Mouse (Mus musculus) liver, embryonic 16.5 days (tissue): ENCODE results near the gene Clmp. TPM values are rescaled to one million over a fixed set of nuclear protein-coding genes. Genes with fewer than 3 reads are reported as not detected.

ENCODE experiments used
- ATAC-seq: fragments of 200-750 bp; cut with Nextera tagmentation; 2 replicates; pipeline ENCODE4 v1.8.0; 2017; ENCODE audit warnings: low read depth, mild to moderate bottlenecking, moderate number of reproducible peaks, moderate library complexity
- H3K27ac ChIP-seq: fragments of 300-500 bp; sonication (generic); 2 replicates; pipeline ENCODE4 v1.5.1; 2014; ENCODE audit warnings: mild to moderate bottlenecking, low read length
- H3K27me3 ChIP-seq: fragments of 300-500 bp; sonication (generic); 2 replicates; pipeline ENCODE4 v1.6.1; 2014; ENCODE audit warnings: low read depth, low read length, mixed read lengths; ENCODE audit not compliant: control insufficient read depth, insufficient read depth
- H3K36me3 ChIP-seq: fragments of 300-500 bp; sonication (generic); 2 replicates; pipeline ENCODE4 v1.6.1; 2014; ENCODE audit warnings: mild to moderate bottlenecking; ENCODE audit not compliant: control insufficient read depth, insufficient read depth
- H3K4me1 ChIP-seq: fragments of 300-500 bp; sonication (generic); 2 replicates; pipeline ENCODE4 v1.6.1; 2014; ENCODE audit warnings: low read depth, low read length, mixed read lengths; ENCODE audit not compliant: control insufficient read depth
- H3K4me2 ChIP-seq: fragments of 300-500 bp; sonication (generic); 2 replicates; pipeline ENCODE4 v1.6.1; 2014; ENCODE audit warnings: low read depth, low read length, mixed read lengths
- H3K4me3 ChIP-seq: fragments of 300-500 bp; sonication (generic); 2 replicates; pipeline ENCODE4 v1.5.1; 2014; ENCODE audit warnings: low read depth, mild to moderate bottlenecking, low read length
- H3K9ac ChIP-seq: fragments of 300-500 bp; sonication (generic); 2 replicates; pipeline ENCODE4 v1.6.1; 2014; ENCODE audit warnings: low read depth, low read length
- H3K9me3 ChIP-seq: fragments of 300-500 bp; sonication (generic); replicated peaks from 2 replicates; pipeline ENCODE4 v1.6.1; 2016; ENCODE audit warnings: low read length; ENCODE audit not compliant: control insufficient read depth
- WGBS: fragments of 180-500 bp; shearing (Covaris S2); extraction: QIAGEN DNeasy Blood & Tissue Kit; methylation state at CpG from one replicate; pipeline ENCODE4 v1.1.7; 2014; ENCODE audit not compliant: insufficient replicate concordance; 5-methylcytosine and 5-hydroxymethylcytosine counted together
- polyA plus RNA-seq: library from polyadenylated mRNA; unstranded; fragments of >200 nt; fragmentation: Nextera tagmentation; extraction: Ambion mirVana; gene quantifications from 2 replicates; pipeline ENCODE4 v1.2.1, GENCODE M21; 2015

Gene Clmp
- polyA plus RNA-seq, 1 experiment from 2014 or later, result 1.2 TPM

DNA sequence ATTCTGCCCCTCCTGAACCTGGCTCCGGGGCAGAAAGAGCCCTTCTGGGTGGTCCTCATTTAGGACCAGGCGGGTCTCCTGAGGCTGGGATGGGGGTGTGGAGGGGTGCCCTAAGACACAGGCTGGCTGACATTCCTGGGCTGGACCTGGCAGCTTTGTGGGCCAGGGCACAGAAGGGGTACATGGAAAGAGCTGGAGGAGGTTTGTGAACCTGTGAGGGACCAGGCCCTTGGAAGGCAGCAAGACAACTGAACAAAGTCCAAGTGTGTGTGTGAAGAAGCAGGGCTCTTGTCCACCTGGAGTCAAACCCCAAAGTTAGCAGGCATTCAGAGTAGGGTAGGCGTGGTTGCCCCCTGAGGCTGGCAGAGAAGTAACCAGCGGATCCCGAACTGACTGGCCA, 1.3 kb downstream of the Clmp start:
- no peak overlapping the region for H3K9ac ChIP-seq
- no peak overlapping the region for H3K27ac ChIP-seq
- no peak for ATAC-seq
- no peaks in the 10 kb centered on the region for H3K4me1 ChIP-seq
- 41% methylated on average over 5 of the region's 5 CpGs for whole genome bisulfite sequencing
- no peaks in the 10 kb centered on the region for H3K36me3 ChIP-seq
- H3K27me3 ChIP-seq, result peaks cover 30% of the 10 kb centered on the region
- no peak overlapping the region for H3K4me2 ChIP-seq
- 0 out of 2 replicates have a peak overlapping the region, but pooled peaks have one; percentile 6 for H3K4me3 ChIP-seq
- no peaks in the 10 kb centered on the region for H3K9me3 ChIP-seq

DNA sequence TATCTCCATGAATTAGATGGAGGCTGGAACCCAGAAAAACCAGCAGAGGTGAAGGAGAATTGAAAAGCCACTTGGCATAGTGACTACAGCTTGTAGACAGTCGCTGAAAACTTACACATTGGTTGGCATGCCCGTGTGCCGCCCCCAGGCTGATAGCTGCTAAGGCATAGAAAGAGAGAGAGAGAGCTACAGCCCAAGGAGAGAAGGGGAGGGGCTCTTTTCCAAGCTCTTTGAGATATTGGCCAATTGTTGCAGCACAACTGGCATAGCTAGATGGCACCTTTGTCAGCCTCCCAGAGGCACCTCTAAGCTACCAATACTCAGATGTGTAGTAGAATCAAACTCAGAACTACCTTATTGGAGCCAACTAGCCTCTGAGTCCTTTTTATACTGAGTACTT, 1.8 kb downstream of the Clmp start:
- ATAC-seq, result no peak
- no peaks in the 10 kb centered on the region for H3K9me3 ChIP-seq
- no peaks in the 10 kb centered on the region for H3K36me3 ChIP-seq
- no peak overlapping the region for H3K4me2 ChIP-seq
- no peaks in the 10 kb centered on the region for H3K4me1 ChIP-seq
- no peak overlapping the region for H3K27ac ChIP-seq
- peaks cover 30% of the 10 kb centered on the region for H3K27me3 ChIP-seq
- no peak overlapping the region for H3K9ac ChIP-seq
- no peak overlapping the region for H3K4me3 ChIP-seq
- WGBS, result 45% methylated on average over 3 of the region's 3 CpGs

GRCm38 (mm10) chr9:40690511-40690910, 4.7 kb downstream of the Clmp start:
- Histone ChIP-seq H3K4me2 (no peak overlapping the region), H3K4me3 (no peak overlapping the region), H3K27ac (no peak overlapping the region), H3K9ac (no peak overlapping the region), H3K4me1 (no peaks in the 10 kb centered on the region), H3K27me3 (peaks cover 22% of the 10 kb centered on the region), H3K36me3 (no peaks in the 10 kb centered on the region), H3K9me3 (no peaks in the 10 kb centered on the region)
- no peak for ATAC-seq
- 57% methylated on average over 7 of the region's 7 CpGs for WGBS

DNA sequence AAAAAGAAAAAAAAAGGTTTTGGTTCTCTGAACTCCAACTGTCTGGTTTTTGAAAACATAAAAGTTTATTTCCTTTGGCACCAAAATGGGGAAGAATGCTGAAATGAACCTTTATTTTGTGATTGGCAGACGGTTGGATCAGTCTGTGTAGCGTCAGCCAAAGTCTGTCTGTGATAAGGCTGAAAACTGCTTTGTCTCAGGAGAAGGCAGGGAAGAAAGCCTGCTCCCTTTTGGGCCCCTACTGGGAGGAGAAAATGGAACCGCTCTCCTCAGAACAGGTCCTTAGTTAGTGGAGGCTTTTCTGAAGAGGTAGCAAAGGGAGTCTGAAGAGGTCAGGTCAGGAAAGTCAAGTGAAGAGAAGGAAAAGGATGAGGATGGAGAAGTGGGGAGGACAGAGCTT, 7.3 kb downstream of the Clmp start:
- H3K9ac ChIP-seq, result no peak overlapping the region

GRCm38 (mm10) chr9:40693768-40694167, 8.0 kb downstream of the Clmp start:
- H3K36me3 ChIP-seq, result no peaks in the 10 kb centered on the region
- no peak overlapping the region for H3K27ac ChIP-seq
- H3K27me3 ChIP-seq, result no peaks in the 10 kb centered on the region
- WGBS, result 54% methylated on average over 5 of the region's 5 CpGs
- no peak overlapping the region for H3K4me3 ChIP-seq
- H3K9me3 ChIP-seq, result no peaks in the 10 kb centered on the region
- H3K9ac ChIP-seq, result no peak overlapping the region
- no peak for ATAC-seq
- no peak overlapping the region for H3K4me2 ChIP-seq
- H3K4me1 ChIP-seq, result no peaks in the 10 kb centered on the region

More for the DNA sequence above, 7.3 kb downstream of the Clmp start:
- Histone ChIP-seq H3K4me3 (no peak overlapping the region), H3K36me3 (no peaks in the 10 kb centered on the region), H3K27ac (no peak overlapping the region), H3K4me1 (no peaks in the 10 kb centered on the region), H3K9me3 (no peaks in the 10 kb centered on the region), H3K27me3 (no peaks in the 10 kb centered on the region), H3K4me2 (no peak overlapping the region)
- no peak for ATAC-seq
- 42% methylated on average over 3 of the region's 3 CpGs for WGBS

DNA sequence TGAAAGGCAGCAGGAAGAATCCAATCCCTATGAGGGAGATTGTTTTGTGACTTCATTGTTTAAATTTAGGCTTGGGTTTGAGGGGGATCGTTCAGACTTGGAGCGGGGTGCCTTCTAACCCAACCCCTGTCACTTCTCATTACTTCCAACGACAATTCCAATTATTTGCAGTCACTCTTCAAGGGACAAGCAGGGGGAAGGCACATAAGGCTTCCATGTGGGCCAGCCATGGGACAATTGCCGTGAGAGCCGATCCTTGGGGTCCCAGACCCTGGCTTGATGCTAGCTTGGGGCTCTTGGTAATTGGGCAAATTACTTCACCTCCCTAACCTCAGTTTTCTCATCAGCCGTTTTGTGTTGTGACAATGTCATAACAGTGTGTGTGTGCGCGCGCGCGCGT, 8.5 kb downstream of the Clmp start:
- Histone ChIP-seq H3K27ac (no peak overlapping the region), H3K9me3 (no peaks in the 10 kb centered on the region), H3K27me3 (no peaks in the 10 kb centered on the region), H3K9ac (no peak overlapping the region), H3K36me3 (no peaks in the 10 kb centered on the region), H3K4me1 (no peaks in the 10 kb centered on the region), H3K4me3 (no peak overlapping the region), H3K4me2 (no peak overlapping the region)
- WGBS, result 70% methylated on average over 12 of the region's 12 CpGs
- ATAC-seq, result no peak

- Histone ChIP-seq H3K4me1 (no peaks in the 10 kb centered on the region), H3K4me2 (no peak overlapping the region), H3K4me3 (no peak overlapping the region), H3K9me3 (no peaks in the 10 kb centered on the region), H3K27me3 (no peaks in the 10 kb centered on the region), H3K36me3 (no peaks in the 10 kb centered on the region), H3K27ac (no peak overlapping the region), H3K9ac (no peak overlapping the region)
- no peak for ATAC-seq
- 57% methylated on average over 4 of the region's 4 CpGs for whole genome bisulfite sequencing
Measured at GRCm38 (mm10) chr9:40696086-40696485, 10.3 kb downstream of the Clmp start.

DNA sequence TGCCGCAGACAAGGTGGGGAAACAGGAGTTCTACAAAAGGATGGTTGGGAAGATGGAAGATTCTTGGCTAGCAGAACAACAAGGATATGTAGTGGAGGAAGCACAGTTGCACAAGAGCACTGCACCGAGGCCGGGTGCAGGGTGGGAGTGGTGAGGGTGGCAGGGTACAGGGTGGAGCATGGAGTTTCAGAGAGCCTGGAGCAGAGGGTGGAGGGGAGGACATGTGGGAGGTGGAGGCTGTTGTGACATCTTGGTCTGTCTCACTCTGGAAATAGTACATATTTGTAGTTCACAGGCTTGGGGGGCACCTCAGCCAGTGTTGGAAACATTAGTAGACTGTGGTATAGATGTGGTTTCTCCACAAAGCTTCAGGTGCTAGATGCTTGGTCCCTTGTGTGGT, 13.4 kb downstream of the Clmp start:
- WGBS, result 43% methylated on average over 3 of the region's 3 CpGs
- no peaks in the 10 kb centered on the region for H3K36me3 ChIP-seq
- ATAC-seq, result no peak
- H3K9me3 ChIP-seq, result no peaks in the 10 kb centered on the region
- no peak overlapping the region for H3K4me3 ChIP-seq
- no peaks in the 10 kb centered on the region for H3K4me1 ChIP-seq
- no peak overlapping the region for H3K4me2 ChIP-seq
- no peak overlapping the region for H3K27ac ChIP-seq
- no peaks in the 10 kb centered on the region for H3K27me3 ChIP-seq
- no peak overlapping the region for H3K9ac ChIP-seq

DNA sequence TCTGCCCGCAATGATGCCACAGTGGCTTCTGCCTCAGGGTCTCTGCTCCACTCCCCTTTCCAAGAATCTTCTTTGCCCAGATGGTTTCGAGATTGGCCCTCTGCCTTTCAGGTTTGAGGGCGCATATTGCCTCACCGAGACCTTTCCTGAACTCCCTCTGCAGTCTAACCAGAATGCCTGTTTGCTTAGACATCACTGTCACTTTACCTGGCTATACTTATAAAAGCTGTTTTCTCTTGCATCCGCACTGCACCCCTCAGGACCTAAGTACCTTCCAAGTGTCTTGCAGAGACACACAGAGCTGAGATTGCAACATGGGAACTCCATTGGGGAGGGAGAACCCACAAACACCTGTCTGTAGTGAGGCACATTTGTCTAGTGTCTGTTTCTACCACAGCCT, 14.5 kb downstream of the Clmp start:
- no peak overlapping the region for H3K4me3 ChIP-seq
- no peak overlapping the region for H3K27ac ChIP-seq
- no peaks in the 10 kb centered on the region for H3K36me3 ChIP-seq
- no peak overlapping the region for H3K9ac ChIP-seq
- H3K4me2 ChIP-seq, result no peak overlapping the region
- no peaks in the 10 kb centered on the region for H3K4me1 ChIP-seq
- no peak for ATAC-seq
- WGBS, result 70% methylated on average over 5 of the region's 5 CpGs
- no peaks in the 10 kb centered on the region for H3K27me3 ChIP-seq
- H3K9me3 ChIP-seq, result no peaks in the 10 kb centered on the region
